Mouse (Mus musculus) left cerebral cortex, adult 11 months (tissue): ENCODE results near the gene Akr1cl.
A peak's percentile ranks its signal among the peaks of the same experiment; 100 is the strongest.
"Not testable (repeated sequence)": the region's sequence is repeated elsewhere in the genome, so short reads cannot be mapped to it uniquely, and the experiment has no call there.

ENCODE experiments used
- DNase-seq: peaks from one replicate; pipeline ENCODE4 v3.0.0; 2022; ENCODE audit warnings: low spot score

The Akr1cl gene

DNA sequence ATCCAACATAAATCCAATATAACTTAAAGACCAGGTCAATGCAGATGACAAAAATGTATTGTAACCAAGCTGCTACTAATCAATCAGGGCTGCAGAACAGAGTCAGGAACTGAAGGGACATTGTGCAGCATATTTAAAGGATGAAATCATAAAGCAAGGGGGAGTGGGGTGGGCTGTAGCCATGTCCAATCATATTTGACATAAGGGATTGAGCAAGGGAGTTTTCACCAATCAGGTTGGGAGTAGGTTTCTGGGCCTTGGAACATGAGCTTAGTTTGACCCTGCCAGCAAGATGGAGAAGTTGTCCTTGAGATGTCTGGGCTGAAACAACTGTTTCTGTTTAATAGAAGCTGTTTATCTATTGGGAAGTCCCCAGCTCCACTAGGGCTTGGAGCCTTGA, at the start of gene Akr1cl:
Gene Akr1cl (minus strand): TSS at position 119 of the 400 bp plus-strand sequence.
- no peak for DNase-seq

DNA sequence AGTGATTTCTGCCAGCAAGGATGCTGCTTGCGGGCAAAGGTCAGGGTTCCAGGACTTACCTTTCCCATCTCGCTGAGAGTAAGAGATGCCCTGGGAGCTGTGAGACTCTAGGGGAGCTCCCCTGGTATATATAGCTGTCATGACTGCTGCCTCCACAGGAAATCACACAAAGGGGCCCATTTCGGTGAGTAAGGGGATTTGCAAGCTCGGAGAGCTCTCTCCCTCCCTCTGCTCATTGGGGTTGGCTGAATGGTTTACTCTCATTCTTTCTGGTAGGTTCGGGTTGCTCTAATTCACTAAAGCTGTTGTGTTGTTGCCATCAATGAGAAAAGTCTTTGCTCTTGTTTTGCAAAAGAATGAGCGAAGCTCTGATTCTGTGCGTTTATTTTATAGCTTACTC, 49.6 kb upstream of the Akr1cl start, which contains the start of gene Crygb:
Gene Crygb (minus strand): TSS at position 101 of the 400 bp plus-strand sequence.
- no peak for DNase-seq

DNA sequence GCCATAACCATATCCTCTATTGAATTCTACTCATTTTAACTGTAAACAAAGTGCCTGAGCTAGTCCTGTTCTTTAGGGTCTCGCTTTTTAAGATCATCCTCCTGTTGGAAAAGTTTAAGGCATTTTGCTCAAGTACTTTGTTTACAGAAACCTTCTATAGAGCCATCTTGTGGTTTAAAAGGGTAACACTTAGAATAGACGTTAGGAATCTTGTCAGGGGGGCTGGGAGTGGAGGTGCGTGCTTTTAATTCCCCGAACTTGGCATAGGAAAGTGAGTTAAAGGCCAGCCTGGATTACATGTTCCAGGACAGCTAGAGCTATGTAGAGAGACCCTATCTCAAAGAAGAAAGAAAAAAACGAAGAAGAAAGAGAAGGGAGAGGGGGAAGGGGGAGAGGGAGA, 43.0 kb upstream of the Akr1cl start:
- no peak for DNase-seq

DNA sequence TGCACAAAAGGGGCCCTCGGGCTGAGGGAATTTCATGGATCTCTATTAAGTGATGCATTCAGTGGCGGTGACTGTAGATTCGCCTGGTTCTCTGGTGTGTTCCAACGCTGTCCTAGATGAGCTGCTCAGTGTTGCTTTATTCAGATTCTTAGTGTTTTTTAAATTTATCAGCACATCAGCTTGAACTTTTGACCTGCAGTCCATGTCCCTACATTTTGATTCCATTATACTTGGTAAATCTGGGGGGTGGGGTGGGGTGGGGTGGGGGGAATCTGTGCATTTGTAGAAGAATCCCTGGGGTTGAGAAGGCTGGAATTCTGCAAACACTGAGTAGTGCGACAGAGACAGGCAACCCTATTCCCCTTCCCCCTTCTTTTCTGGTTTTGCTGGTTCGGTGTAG, 41.0 kb upstream of the Akr1cl start, which contains the start of gene Crygc:
Gene Crygc (minus strand): TSS at position 101 of the 400 bp plus-strand sequence.
- no peak for DNase-seq

DNA sequence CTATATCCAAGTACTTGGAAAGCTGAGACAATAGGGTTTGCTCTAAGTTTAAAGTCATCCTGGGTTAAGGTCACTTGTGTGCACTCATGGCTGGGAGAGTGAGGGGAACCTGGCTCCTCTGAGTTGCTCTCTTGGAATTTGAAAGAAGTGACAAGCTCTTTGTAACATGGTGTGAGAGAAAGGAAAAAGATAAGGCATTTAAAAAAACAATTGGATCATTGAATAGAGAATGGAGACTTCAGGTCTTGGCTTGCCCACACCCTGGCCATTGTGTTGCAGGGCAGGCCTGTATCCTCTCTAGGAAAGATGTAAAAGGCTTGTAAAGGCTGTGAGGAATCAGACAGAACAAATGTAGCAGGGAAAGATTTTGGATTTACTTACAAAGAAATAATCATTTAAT, 35.3 kb upstream of the Akr1cl start:
- no peak for DNase-seq

DNA sequence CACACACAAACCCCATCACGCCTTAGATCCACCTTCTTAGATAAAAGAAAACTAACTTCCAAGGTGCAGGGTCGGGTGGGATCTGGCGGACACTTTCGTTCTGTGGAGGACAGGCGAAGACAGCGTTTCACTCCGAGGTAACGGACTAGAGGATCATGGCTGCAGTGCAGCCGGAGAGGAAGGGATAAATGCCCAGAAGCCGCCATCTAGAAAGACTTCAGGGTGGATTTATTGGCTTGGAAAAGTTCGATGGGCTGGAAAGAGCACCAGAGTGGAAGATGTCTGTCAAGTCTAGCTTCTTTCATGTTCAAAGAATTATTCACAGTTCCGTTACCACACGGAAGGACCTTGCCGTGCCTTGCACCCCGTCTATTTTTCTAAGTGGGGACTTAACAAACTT, 31.6 kb upstream of the Akr1cl start:
- no peak for DNase-seq

DNA sequence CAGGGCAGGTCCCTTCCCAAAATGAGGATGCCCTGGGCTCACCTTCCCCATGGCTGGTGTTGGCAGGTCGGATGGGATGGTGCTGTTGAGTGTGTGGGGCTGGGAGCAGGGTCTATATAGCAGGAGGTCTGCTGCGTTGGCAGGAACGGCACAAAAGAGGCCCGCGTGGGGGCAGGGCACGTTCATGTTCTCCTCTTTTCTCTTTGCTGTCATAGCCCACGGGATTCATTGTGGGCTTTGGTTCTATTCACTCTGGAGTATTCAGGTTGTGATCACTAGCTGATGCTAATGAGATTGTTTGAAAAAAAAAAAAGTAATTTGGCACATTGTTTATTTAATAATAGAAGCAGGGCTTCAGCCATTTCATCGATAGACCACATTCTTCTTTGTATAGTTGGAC, 30.8 kb upstream of the Akr1cl start, which contains the start of gene Crygd:
Gene Crygd (minus strand): TSS at position 101 of the 400 bp plus-strand sequence.
- DNase-seq, result no peak

DNA sequence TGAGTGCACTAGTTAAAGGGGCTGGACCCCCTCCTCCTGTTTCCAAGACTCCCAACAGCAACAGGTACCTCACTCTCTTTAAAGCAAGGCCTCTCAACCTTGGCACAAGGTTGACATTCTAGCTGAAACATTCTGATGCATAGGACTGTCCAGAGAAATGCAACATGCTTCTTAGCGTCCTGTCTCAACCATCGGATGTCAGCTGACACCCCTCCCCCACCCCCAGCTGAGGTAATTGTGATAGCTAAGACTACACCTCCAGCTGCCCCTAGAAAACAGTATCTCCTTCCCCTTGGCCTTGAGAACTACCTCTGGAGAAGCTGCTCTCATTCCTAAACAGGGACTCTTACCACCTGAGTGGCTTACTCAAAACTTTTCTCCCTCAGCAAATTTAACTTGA, 19.6 kb upstream of the Akr1cl start:
- DNase-seq, result no peak

DNA sequence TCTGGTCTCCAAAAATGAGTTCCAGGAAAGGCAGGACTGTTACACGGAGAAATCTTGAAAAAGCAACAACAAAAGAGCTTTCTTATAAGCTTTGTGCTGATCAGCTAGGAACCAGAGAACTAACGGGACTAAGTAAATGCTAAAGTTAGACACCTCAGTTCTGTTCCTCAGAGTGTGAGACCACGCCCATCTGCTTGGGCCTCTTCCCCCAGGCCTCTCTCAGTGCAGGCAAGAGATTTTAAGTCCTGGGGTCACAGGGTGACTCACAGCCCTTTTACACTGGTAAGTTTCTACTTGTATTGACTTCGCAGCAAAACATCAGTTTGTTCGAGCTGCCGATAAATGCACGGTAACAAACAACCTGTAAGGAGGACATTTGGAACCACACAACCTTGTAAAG, 19.1 kb upstream of the Akr1cl start:
- no peak for DNase-seq

DNA sequence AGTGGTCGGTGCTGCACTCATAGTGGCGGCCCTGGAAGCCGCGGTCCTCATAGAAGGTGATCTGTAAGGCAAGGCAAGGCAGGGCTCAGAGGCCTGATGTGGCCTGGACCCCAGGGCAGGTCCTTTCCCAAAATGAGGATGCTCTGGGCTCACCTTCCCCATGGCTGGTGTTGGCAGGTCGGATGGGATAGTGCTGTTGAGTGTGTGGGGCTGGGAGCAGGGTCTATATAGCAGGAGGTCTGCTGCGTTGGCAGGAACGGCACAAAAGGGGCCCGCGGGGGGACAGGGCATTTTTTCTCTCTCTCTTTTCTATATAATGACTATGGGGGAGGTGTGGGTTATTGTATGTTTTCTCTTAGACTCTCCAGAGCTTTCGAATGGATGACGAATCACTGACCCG, 18.4 kb upstream of the Akr1cl start, which contains the start of gene Cryge:
Gene Cryge (minus strand): TSS at position 198 of the 400 bp plus-strand sequence.
- not testable (repeated sequence) for DNase-seq

DNA sequence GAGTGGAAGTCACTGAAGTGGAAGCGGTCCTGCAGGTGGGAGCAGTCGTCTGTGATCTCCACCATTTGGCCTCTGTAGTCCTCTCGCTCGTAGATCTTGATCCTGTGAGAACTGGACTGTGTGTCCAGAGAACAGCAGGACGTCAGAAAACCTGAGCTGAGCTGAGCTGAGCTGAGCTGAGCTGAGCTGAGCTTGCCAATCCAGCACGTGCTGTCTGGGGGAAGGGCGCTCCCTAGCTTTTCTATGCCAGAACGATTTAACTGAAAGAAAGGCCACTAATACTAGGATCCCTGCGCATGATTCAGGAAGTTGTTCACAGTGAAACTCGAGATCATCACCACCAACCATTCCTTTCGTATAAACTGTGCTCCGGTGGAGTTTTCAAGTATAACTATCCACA, 16.2 kb upstream of the Akr1cl start:
- DNase-seq, result no peak

DNA sequence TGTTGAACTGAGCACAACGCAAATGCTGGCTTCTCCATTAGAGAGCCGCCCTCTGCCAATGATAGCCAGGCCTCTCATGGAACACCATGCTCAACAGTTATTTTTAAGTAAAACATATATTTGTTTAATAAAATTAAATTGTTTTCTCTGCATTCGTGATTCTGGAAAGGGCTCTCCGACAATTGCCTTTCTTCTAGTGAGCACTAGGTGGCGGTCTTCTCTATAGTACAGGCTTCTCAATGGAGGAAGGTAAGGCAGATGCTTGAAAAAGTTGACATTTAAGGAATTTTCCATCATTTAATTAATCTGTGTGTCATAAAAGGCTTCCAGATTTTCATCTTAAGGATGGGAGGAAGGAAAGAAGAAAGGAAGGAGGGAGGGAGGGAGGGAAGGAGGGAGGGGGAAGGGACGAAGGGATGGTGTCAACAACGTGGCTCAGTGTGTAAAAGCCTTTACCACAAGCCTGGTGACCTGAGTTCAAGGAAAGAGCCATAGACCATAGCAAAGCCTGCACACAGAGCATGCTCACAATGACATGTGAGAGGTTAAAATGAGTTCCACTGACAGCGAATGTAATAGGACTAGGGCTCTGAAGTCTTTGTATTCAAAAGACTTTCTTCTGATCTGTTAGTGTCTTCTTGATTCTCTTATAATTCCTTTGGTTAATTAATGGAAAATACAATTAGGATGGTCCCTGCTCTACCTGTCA, 14.0 kb upstream of the Akr1cl start:
- DNase-seq, result peak; percentile 11

DNA sequence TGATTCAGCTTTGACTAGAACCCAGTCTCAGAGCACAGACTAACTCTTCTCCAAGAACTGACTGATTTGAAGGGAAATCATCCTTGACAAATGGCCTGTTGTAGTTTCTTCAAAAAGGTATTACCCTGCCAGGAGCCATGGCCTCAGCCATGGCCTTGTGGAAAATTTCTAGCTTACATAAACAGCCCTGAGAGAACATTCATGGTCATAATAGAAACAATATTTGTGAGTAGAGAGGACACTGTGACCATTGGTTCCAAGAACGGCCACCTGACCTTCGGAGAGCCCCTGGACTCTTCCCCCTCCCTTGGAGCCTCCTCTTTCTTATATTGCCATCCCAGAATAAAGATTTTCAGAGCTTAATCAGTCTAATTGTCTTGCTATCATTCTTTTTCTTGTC, 10.9 kb upstream of the Akr1cl start:
- DNase-seq, result no peak

DNA sequence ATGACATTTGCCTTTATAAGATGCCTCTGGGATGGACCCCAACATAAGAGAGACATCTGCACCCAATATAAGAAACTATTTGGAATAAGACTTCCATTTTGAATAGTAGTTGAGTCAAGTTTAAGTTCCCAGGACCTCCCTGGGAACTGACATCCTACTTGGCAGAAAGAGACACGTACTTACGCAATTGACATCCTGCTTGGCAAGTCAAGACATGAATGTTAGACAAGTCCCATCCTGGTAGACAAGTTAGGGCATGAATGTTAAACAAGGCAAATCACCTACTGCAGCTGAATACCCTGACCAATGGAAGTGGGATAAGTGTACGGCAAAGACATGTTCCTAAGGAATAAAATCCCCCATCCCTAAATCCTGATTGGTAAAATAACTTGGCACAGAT, 9.3 kb upstream of the Akr1cl start:
- DNase-seq, result no peak

DNA sequence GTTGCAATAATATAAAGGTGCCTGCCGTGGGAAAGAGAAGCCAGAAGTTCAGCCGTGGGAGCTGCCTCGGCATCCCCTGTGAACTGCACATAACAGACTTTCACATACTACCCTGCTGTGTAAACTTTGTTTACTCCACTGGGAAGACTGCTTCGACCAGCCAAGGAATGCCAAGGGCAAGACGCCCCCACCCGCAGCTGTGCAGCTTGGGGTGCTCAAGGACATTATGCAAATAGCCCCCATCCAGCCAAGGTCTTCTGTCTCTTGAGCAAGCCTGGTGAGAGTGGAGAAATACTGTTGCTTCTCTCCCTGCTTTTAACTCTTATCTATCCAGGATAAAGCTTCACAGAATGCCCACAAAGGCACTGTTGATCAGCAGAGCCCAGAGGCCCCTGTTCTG, 8.2 kb upstream of the Akr1cl start:
- no peak for DNase-seq

DNA sequence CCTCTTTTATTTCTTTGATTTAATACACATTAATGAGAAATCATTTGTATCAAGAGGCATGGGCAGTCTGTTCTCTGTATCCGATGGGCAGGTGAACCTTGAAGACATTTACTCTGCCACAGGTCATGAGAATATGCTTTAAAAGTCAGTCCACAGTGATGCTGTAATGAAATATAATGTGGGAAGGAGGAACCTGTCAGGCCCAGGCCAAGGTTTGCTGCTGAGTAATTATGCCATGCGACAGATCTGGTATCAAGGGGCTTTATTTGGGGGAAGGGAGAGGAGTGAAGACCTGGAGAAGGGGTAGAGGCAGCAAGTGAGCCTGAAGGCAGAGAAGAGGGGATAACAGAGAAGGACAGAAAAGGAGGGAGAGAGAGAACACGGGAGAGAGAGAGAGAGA, 7.1 kb upstream of the Akr1cl start:
- no peak for DNase-seq

DNA sequence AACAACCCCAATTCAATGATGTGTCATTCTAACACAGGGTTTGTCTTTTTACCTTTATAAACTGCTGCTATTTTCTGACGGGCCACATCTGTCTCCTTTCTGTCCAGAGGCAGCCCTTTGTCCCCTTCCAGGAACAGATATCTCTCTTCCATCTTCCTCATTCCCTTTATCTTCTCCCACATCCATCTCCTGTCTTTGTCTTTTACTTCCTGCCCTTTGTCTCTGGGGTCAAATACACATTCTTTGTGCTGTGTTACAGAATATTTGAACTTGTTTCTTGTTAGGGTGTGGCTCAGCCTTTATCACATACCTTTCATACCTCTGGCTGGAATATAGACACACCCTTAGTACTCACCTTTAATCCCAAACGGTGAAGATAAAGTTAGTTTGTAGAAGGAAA, 5.0 kb upstream of the Akr1cl start:
- DNase-seq, result no peak

DNA sequence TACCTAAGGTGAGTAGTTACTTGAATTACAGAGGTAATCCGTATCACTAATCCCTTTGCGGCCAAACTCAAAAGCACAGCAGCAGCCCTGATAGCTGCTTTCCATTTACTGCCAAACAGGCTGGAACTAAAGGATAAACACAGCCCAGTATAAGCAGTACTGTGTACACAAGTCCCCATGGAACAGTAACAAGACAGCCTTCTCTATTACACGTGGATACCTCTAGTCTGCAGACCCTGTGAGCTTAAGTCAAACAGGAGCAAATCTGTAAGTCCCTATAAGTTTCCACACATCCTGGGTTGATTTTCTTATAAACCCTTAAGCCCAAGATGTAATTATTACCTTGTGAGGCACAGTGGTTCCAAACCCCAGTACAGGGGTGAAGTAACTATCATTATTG, 3.0 kb upstream of the Akr1cl start:
- no peak for DNase-seq

DNA sequence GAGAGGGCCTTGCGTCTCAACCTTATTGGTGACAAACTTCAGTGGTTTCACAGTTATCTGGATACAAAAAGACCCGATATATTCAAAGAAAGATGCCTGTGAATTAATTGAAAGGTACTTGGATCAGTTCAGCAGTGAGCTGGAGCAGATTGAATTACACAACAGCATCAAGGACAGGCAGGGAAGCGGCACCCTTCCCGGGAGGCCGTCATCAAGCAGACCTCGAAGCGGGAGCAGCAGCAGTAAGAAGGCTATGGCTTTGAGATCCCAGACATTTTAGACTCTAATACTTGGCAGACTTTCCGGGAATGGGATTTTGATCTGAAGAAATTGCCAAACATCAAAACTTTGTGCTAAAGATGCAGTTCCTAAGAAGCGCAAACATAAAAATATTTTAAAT, 4.4 kb downstream of the Akr1cl start:
- DNase-seq, result no peak

DNA sequence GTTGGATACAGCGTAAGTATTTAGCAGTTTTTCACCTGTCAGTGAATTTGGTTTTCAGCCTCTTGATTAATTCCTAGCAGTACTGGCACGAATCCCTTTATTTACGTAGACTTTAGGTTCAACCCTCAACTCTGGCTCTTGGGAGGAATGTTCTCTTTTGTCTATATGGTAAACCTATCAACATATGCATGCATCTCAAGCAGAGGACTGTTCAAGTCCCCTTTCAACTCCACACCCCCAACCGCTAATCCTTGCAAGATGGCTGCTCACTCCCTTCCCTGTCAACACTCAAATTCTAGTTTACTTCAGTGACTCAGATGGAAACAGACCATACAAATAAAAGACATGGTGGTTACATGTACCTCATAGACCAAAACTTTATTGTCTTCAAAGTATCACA, 19.8 kb downstream of the Akr1cl start:
- DNase-seq, result no peak

DNA sequence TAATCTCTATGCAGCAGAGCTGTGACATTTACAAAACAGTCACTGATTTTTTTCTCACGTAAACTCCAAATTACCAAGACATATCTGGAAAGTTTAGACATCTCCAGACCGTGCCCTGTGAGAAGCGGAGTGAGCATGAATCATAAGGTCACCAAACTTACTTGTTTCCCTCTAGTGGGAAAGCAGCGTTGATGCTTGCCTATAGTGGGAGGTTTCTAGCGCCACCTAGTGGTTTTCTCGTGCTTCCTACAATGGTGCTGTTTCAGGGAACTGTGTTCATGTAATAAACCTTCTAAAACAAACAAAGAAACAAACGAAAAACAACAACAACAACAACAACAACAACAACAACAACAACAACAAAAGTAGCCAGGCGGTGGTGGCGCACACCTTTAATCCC, 22.4 kb downstream of the Akr1cl start:
- DNase-seq, result peak; percentile 29

DNA sequence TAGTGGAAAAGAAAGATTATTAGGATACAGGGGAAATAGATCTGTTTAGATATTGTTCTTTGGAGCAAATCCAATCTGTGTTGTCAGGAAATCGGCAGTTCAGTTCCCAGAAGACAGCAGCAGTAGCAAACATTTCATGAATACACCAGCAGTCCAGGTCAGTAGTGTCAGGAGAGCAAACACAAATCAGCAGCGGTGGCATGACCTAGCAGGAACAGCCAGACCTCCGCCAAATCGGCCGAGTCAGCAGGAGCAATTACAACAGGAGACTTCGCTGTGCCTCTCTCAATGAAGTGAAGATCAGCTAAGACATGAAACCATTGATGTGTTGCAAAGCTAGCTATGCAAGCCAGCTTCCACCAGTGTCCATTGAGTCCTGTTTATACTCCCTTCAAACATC, 27.0 kb downstream of the Akr1cl start:
- DNase-seq, result no peak

DNA sequence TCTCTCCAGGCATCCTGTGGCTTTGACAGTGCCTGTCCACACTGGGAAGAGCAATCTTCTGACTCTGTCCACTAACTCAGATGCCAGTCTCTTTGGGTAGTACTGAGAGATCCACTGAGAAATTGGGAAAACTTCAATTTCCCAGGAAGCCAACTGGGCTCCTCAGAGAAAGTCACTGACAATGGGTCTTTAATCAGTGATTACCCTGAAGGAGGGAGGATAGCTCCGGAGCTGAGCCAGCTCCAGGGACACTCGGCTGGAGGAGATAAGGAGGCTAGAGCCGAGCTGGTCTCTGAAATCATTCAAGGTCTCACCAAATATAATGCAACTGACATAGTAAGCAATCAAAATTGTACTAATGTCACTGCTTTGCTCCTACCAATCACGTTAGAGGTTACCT, 28.0 kb downstream of the Akr1cl start:
- no peak for DNase-seq

DNA sequence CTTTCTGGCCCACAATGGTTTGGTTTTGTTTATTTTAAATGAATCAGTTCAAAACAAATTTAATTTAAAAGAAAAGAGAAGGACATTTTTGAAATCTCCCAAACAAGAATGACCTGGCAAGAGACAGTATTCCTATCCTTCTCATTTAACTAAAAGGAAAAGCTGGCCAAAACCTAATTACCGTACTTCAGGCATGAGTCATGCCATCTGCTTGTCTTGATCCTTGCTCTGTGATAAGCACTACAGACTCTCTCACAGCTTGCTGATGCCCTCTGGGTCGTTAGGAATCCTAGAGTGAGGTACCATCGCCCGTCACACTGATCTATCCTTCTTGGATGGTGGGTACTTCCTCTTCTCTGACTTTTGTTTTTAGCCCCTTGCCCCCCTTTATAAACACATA, 39.4 kb downstream of the Akr1cl start:
- no peak for DNase-seq
